Mouse (Mus musculus): ENCODE measurements around the gene Olfr1369-ps1.

Gene Olfr1369-ps1

DNA sequence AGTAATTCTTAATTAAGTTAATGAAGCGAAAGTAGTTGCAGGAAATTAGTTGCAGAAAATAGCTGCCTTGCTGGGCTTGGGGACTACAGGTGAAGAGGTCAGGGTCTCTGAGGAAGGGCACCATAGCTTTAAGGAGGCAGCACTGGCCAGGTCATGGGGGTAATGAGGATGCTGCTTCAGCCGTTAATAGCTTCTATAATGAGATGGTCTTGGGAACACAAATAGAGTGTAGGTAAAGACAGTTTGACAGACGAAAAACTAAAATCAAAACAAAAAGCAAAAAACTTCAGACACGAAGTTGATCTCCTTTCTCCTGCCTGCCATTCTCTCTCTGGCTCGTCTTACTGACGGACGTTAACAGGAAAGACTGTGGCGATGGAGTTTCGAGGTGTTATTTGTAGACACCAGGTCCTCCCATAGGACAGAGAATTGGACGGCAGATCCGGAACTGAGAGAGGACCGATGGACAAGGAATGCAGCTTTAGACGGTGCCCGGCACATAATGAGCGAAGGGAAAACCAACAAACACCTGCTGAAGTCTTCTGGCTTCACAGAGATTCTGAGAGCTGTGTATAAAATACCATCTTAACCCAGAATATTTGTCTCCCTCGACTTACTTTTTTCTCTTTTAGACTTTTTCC is 57.2 kb downstream of the Olfr1369-ps1 start:
- WGBS: under 1% methylated on average over 16 of the region's 16 CpGs

Data from cerebral cortex, adult 2 months (tissue).